Mouse (Mus musculus) c-Kit-positive CD71-positive TER-119-negative erythroid progenitor cells, embryonic 14.5 days (primary cell): ENCODE results near the gene Gria2.

Source experiments
- DNase-seq: peaks from one replicate; pipeline ENCODE4 v3.0.0-alpha.2; 2013; ENCODE audit warnings: low read depth

Gria2 gene

GRCm38 (mm10) chr3:80802596-80803081 is at the start of gene Gria2:
Gene Gria2 (minus strand): TSS chr3:80802835.
- DNase-seq: no peak

GRCm38 (mm10) chr3:80850947-80851346 is 48.3 kb upstream of the Gria2 start:
- no peak for DNase-seq

- no peak for DNase-seq
Measured at GRCm38 (mm10) chr3:80845634-80846033, 43.0 kb upstream of the Gria2 start.

GRCm38 (mm10) chr3:80839845-80840244 is 37.2 kb upstream of the Gria2 start:
- no peak for DNase-seq

- DNase-seq: no peak
Measured at GRCm38 (mm10) chr3:80837583-80837982, 34.9 kb upstream of the Gria2 start.

- DNase-seq: no peak
Measured at GRCm38 (mm10) chr3:80823975-80824374, 21.3 kb upstream of the Gria2 start.

GRCm38 (mm10) chr3:80818619-80819018 is 16.0 kb upstream of the Gria2 start:
- DNase-seq: no peak

GRCm38 (mm10) chr3:80813734-80814133 is 11.1 kb upstream of the Gria2 start:
- no peak for DNase-seq

GRCm38 (mm10) chr3:80812237-80812636 is 9.6 kb upstream of the Gria2 start:
- no peak for DNase-seq

- DNase-seq: no peak
Measured at GRCm38 (mm10) chr3:80805327-80805726, 2.7 kb upstream of the Gria2 start.

- DNase-seq: no peak
Measured at GRCm38 (mm10) chr3:80803811-80804210, 1.2 kb upstream of the Gria2 start.

- DNase-seq: no peak
Measured at GRCm38 (mm10) chr3:80803211-80803610, 576 bp upstream of the Gria2 start.

GRCm38 (mm10) chr3:80801827-80802310 is 766 bp downstream of the Gria2 start:
- DNase-seq: no peak

GRCm38 (mm10) chr3:80800995-80801826 is 1.4 kb downstream of the Gria2 start:
- DNase-seq: no peak

GRCm38 (mm10) chr3:80800299-80800994 is 2.2 kb downstream of the Gria2 start:
- no peak for DNase-seq

- no peak for DNase-seq
Measured at GRCm38 (mm10) chr3:80797935-80798334, 4.7 kb downstream of the Gria2 start.

- DNase-seq: no peak
Measured at GRCm38 (mm10) chr3:80796764-80797163, 5.9 kb downstream of the Gria2 start.

GRCm38 (mm10) chr3:80795284-80795683 is 7.4 kb downstream of the Gria2 start:
- DNase-seq: no peak

GRCm38 (mm10) chr3:80787116-80787744 is 15.4 kb downstream of the Gria2 start:
- no peak for DNase-seq

GRCm38 (mm10) chr3:80781144-80781530 is 21.5 kb downstream of the Gria2 start:
- no peak for DNase-seq

- DNase-seq: no peak
Measured at GRCm38 (mm10) chr3:80780383-80781143, 22.1 kb downstream of the Gria2 start.

GRCm38 (mm10) chr3:80776628-80777027 is 26.0 kb downstream of the Gria2 start:
- no peak for DNase-seq
